10 mouse cellular contexts compared by ENCODE assay signal in the genomic region with DNA sequence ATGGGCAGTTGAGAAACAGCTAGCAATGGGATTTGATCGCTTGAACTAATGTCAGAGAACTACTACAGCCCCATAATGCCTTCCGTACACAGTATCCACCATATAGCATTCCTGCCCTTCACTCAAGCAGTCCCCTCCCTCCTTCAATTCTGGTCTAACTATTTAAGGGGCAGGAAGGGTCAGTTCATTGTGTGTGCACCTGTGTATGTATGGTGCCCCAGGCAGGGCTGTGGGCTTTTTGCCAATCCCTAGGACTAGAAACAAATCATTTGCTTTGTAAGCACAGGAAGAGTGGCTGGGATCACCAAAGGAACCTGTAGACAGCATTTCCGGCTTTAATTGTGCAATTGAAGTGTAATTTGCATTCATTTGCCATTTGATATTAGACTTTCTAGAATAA. TPM values are rescaled to one million over a fixed set of nuclear protein-coding genes. Genes with fewer than 3 reads are reported as not detected.
DNase-seq lines count a peak whose midpoint lies in the region; ATAC-seq and TF ChIP-seq lines count a peak whose summit lies in the region.
"Had no signal": no experiment of that assay in that cellular context is flagged by ENCODE, and none has a peak within 500 bp of the region (broad histone marks: within the 10 kb centered on the region; RNA-seq: fewer than 3 reads in every experiment).

No protein-coding gene starts in this region.

- TF ChIP-seq CTCF in cortical plate, adult 2 months (IDR thresholded peaks at IDR 0.05; ENCODE audit: extremely low read depth, insufficient read depth, low read length) = no peak
- no peak for TF ChIP-seq CTCF in hindbrain, postnatal 0 days (IDR thresholded peaks at IDR 0.05; ENCODE audit: low read depth)

- H3K9me3 ChIP-seq in kidney, embryonic 14.5 days (ENCODE audit: control insufficient read depth, low read length) = no peaks in the 10 kb centered on the region
- H3K9me3 ChIP-seq in forebrain, embryonic 12.5 days = no peaks in the 10 kb centered on the region
- no peaks in the 10 kb centered on the region for H3K9me3 ChIP-seq in hindbrain, postnatal 0 days (ENCODE audit: low read length)

- no peak for TF ChIP-seq POLR2A in cortical plate, adult 2 months (IDR thresholded peaks at IDR 0.05; ENCODE audit: extremely low read depth, insufficient read depth, low read length)

- no peak overlapping the region for H3K4me3 ChIP-seq in kidney, embryonic 14.5 days (ENCODE audit: low read length)
- H3K4me3 ChIP-seq in cortical plate, adult 2 months (ENCODE audit: insufficient read depth, low read length) = no peak overlapping the region
- H3K4me3 ChIP-seq in forebrain, embryonic 12.5 days (replicated peaks) = no peak overlapping the region
- H3K4me3 ChIP-seq in hindbrain, postnatal 0 days (ENCODE audit: low read length) = no peak overlapping the region

- no peak overlapping the region for H3K9ac ChIP-seq in kidney, embryonic 14.5 days (ENCODE audit: low read depth, low read length)
- no peak overlapping the region for H3K9ac ChIP-seq in forebrain, embryonic 12.5 days
- H3K9ac ChIP-seq in hindbrain, postnatal 0 days (replicated peaks; ENCODE audit: low read length) = no peak overlapping the region

- H3K36me3 ChIP-seq in kidney, embryonic 14.5 days (ENCODE audit: control insufficient read depth, insufficient read depth, low read length) = peaks cover 6% of the 10 kb centered on the region; the same call in 1 of the 2 replicates
- H3K36me3 ChIP-seq in forebrain, embryonic 12.5 days (replicated peaks) = peaks cover 11% of the 10 kb centered on the region
- peaks cover 12% of the 10 kb centered on the region; the same call in 1 of the 2 replicates for H3K36me3 ChIP-seq in hindbrain, postnatal 0 days (ENCODE audit: insufficient read depth, low read length)

- peaks cover 2% of the 10 kb centered on the region; the same call in 1 of the 2 replicates for H3K4me1 ChIP-seq in kidney, embryonic 14.5 days (ENCODE audit: control insufficient read depth, insufficient read depth, low read length)
- H3K4me1 ChIP-seq in cortical plate, adult 2 months (ENCODE audit: control insufficient read depth, insufficient read depth, low read length) = peaks cover 4% of the 10 kb centered on the region
- peaks cover 21% of the 10 kb centered on the region for H3K4me1 ChIP-seq in forebrain, embryonic 12.5 days
- peaks cover 34% of the 10 kb centered on the region for H3K4me1 ChIP-seq in hindbrain, postnatal 0 days (ENCODE audit: insufficient read depth, low read length)

- H3K27ac ChIP-seq in kidney, embryonic 14.5 days (ENCODE audit: low read depth, low read length) = 0 out of 2 replicates have a peak overlapping the region, but pooled peaks have one; percentile 55
- H3K27ac ChIP-seq in cortical plate, adult 2 months (ENCODE audit: insufficient read depth, low read length) = peak overlapping the region; percentile 54; the same call in 1 of the 2 replicates
- H3K27ac ChIP-seq in forebrain, embryonic 12.5 days = peak overlapping the region; percentile 76
- peak overlapping the region; percentile 86 for H3K27ac ChIP-seq in hindbrain, postnatal 0 days

- ATAC-seq in kidney, embryonic 14.5 days (ENCODE audit: low FRiP score, low TSS enrichment) = no peak
- ATAC-seq in forebrain, embryonic 12.5 days (ENCODE audit: low FRiP score) = peak; percentile 51; the same call in 1 of the 2 replicates
- no peak for ATAC-seq in hindbrain, postnatal 0 days
- no peak for ATAC-seq in megakaryocyte, adult 5-6 weeks (ENCODE audit: poor library complexity, severe bottlenecking)
- ATAC-seq: Patski had no signal

- DNase-seq in kidney, adult 18-20 months = no peak
- no peak for DNase-seq in hindbrain, postnatal 0 days (ENCODE audit: low spot score)
- no peak for DNase-seq in urinary bladder, postnatal 36 days (ENCODE audit: low spot score in 2 of 2)
- DNase-seq in cerebellum, adult 18-20 months = no peak
- DNase-seq: thymus, postnatal 36 days had no signal

- 78% methylated on average over 3 of the region's 3 CpGs for WGBS in kidney, embryonic 14.5 days
- WGBS in forebrain, embryonic 12.5 days = 74% methylated on average over 3 of the region's 3 CpGs
- WGBS in hindbrain, postnatal 0 days = 53% methylated on average over 3 of the region's 3 CpGs

- no peaks in the 10 kb centered on the region for H3K27me3 ChIP-seq in kidney, embryonic 14.5 days (ENCODE audit: control insufficient read depth, insufficient read depth, low read length)
- no peaks in the 10 kb centered on the region for H3K27me3 ChIP-seq in forebrain, embryonic 12.5 days
- no peaks in the 10 kb centered on the region for H3K27me3 ChIP-seq in hindbrain, postnatal 0 days (ENCODE audit: insufficient read depth, low read length)
- H3K27me3 ChIP-seq: Patski had no signal

- H3K4me2 ChIP-seq in kidney, embryonic 14.5 days (replicated peaks; ENCODE audit: low read depth, low read length) = no peak overlapping the region
- H3K4me2 ChIP-seq in forebrain, embryonic 12.5 days = no peak overlapping the region
- no peak overlapping the region for H3K4me2 ChIP-seq in hindbrain, postnatal 0 days (ENCODE audit: low read depth, low read length)

RNA-seq across cellular contexts. Expression of a gene that starts 46.6 kb away (rescaled TPM):
- polyA plus RNA-seq in kidney, embryonic 14.5 days (2014; fragmentation: Nextera tagmentation; extraction: Ambion mirVana) = 21.7 and 32.2 TPM in 2 replicates
- polyA plus RNA-seq in cortical plate, adult 2 months (2012; rRNA removed) = 23.2 and 24.3 TPM in 2 replicates
- 27.0 and 29.4 TPM in 2 replicates for polyA plus RNA-seq in forebrain, embryonic 12.5 days (2016; fragmentation: Nextera tagmentation; extraction: Ambion mirVana)
- 42.1 and 44.1 TPM in 2 replicates for total RNA-seq in hindbrain, postnatal 0 days (2014; rRNA removed)
- 22.4 and 26.1 TPM in 2 replicates for polyA plus RNA-seq in hindbrain, postnatal 0 days (2015; fragmentation: Nextera tagmentation; extraction: Ambion mirVana)
- 36.1 and 37.6 TPM in 2 replicates for total RNA-seq in megakaryocyte, adult 5-6 weeks (2015)
- 24.3 and 25.5 TPM in 2 replicates for total RNA-seq in megakaryocyte, adult 5-6 weeks (2017)

RNA-seq across cellular contexts. Expression of a gene that starts 56.3 kb away (rescaled TPM):
- 11.2 and 11.4 TPM in 2 replicates for polyA plus RNA-seq in kidney, embryonic 14.5 days (2014; fragmentation: Nextera tagmentation; extraction: Ambion mirVana)
- 156 and 161 TPM in 2 replicates for polyA plus RNA-seq in cortical plate, adult 2 months (2012; rRNA removed)
- 8.9 and 10.0 TPM in 2 replicates for polyA plus RNA-seq in forebrain, embryonic 12.5 days (2016; fragmentation: Nextera tagmentation; extraction: Ambion mirVana)
- total RNA-seq in hindbrain, postnatal 0 days (2014; rRNA removed) = 76.2 and 81.0 TPM in 2 replicates
- 32.9 TPM in 2 replicates for polyA plus RNA-seq in hindbrain, postnatal 0 days (2015; fragmentation: Nextera tagmentation; extraction: Ambion mirVana)
- total RNA-seq in megakaryocyte, adult 5-6 weeks (2015) = 0.80 and 0.85 TPM in 2 replicates
- total RNA-seq in megakaryocyte, adult 5-6 weeks (2017) = 0.04 and 0.41 TPM in 2 replicates
